Mouse (Mus musculus) activated CD4-positive, CD25-positive, alpha-beta regulatory T cell, adult 4 months (primary cell): ENCODE measurements around the gene Hmg20a. TPM values are rescaled to one million over a fixed set of nuclear protein-coding genes. Genes with fewer than 3 reads are reported as not detected.
A peak's percentile ranks its signal among the peaks of the same experiment; 100 is the strongest.

Source experiments
- ATAC-seq: one replicate; pipeline ENCODE4 v1.8.0; 2017
- polyA plus RNA-seq, 2 experiments: library from polyadenylated mRNA; unstranded; fragments of 100-300 nt; shearing (Covaris generic); gene quantifications; one replicate each; pipeline ENCODE4 v1.2.1; 2017

Gene Hmg20a
- polyA plus RNA-seq, 2 experiments from 2014 or later = 37.9 to 42.2 TPM

DNA sequence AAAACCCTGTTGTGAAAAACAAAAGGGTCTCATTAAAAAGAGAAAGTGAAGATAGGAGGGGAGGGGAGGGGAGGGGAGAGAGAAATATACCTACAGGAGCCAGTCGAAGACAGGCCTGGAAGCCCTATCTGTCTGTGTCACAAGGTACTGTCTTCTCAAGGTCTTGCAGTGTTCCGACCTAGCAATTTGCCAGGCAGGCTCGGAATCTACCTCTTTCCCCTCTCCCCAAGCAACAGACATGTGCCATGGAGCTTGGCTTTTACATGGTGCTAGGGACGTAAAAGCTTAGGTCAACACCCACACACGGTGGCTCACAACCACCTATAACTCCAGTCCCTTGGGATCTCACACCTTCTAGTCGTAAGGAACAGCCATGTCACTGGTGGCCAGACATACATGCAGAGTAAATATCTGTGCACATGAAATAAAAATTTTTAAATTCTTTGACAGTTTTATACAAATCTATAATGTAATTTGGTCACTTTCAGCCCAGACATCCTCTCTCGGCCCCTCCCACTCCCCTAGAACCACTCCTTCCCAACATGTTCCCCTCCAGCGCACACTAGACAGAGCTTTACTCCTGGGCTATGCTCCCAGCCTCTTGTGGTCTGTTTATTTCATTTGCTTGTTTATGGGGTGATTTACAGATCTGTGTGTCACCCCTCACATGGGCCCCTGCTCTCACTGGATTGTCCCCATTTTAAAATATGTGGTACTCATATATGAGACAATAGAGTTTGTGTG, 81.1 kb downstream of the Hmg20a start:
- ATAC-seq = no peak

GRCm38 (mm10) chr9:56500893-56501590, 82.6 kb downstream of the Hmg20a start:
- ATAC-seq = no peak

GRCm38 (mm10) chr9:56501721-56502542, 83.5 kb downstream of the Hmg20a start:
- ATAC-seq = no peak

DNA sequence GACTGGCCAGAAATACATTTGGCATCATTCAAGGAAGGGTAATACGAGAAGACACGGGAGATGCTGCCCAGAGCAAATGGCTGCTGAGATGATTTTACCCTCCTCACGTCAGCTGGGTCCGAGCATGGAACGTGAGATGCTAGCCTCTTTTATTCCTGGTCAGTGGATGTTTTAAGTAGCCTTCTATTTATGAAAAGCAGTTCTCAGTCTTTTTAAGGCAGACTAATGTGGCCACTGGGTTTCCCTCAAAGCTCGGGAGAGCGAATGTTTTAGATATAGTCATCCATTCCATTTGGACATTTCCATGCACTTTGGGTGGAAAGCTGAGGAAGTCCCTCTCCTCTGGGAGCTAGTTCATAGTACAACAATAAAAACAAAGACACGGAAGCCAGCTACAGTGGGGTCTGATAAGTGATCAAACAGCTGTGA, 84.1 kb downstream of the Hmg20a start:
- no peak for ATAC-seq

DNA sequence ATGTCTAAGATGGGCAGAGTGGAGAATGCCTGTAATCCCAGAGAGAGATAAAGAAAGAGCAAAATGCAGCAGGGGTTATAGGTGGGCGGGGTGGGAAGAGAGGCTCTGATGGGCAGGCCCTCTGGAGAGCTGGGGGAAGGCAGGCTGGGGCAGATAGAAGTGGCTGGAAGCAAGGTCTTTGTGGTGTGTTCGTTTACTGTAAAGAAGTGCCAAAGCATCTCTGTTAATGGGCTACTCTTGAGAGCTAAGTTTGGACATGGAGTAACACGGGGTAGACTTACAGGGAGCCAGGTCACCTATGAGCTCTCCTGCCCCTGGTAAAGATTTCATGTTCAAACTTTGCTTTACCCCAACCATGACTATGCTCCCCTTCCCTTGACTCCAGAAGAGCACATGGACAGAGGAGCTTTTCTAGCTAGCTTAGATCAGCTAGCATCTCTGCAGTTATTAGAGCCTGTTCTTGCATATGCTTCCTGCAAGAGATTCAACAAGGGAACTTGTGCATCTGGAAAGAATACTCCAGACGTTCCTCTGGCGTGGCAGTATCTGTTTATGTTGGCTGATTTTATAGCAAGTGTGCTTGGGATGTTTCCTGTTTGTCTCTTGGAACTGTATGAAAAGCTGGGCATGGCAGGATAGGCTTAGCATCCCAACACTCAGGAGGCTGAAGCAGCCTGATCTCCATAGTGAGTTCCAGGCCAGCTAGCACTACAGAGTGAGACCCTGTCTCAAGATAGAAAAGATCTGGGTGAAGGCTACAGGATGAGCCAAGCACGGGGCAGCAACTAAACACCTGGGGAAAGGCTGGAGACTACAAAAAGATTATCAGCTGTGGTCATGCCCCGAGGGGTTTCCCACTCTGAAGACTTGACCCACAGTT, 85.5 kb downstream of the Hmg20a start:
- no peak for ATAC-seq

GRCm38 (mm10) chr9:56504511-56504910, 86.1 kb downstream of the Hmg20a start:
- ATAC-seq = no peak

GRCm38 (mm10) chr9:56505083-56505792, 86.8 kb downstream of the Hmg20a start:
- ATAC-seq = no peak

DNA sequence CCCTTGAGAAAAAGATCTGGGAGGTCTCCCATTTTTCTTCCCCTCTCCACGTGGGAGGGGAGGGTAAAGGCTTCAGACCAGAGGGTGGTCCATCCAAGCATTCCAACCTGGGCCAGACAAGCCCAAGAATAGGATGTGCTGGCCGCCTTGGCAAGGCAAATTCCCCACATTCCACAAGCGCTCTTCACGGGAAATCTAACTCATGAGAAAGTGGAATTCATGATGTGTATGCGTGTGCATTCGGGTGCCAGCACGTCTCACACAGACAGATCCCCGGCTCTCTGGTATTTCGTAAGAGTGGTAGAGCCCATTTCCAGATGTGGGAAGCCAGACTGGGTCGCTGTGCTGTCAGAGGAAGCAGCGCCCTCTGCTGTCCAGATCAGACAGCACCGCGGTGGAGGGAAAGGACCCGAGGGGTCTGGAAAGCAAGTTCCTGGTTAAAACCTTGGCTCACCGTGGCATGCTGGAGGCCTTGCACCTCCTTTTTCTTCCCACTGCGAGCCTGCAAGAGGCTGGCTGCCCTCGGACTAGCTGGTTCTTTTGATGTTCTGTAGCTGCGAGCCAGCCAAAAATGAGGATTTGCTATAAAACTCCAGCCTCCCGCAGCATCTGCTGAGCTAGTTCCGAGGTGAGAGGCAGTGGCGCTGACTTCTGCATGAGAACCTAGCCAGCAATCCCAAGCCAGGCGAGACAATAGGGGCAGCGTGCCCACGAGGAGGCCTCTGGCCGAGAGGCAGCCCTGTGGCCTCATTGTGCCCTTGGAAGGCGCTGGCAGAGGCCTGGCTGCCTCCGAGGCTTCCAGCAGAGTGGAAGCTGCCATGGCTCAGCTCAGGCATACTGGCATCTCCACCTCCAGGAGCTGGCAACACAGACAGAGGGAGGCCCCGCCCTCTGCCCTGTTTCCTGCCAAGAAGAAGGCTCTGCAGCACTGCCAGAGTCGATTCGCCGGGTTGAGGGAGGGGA, 87.7 kb downstream of the Hmg20a start:
- peak; percentile 83 for ATAC-seq

DNA sequence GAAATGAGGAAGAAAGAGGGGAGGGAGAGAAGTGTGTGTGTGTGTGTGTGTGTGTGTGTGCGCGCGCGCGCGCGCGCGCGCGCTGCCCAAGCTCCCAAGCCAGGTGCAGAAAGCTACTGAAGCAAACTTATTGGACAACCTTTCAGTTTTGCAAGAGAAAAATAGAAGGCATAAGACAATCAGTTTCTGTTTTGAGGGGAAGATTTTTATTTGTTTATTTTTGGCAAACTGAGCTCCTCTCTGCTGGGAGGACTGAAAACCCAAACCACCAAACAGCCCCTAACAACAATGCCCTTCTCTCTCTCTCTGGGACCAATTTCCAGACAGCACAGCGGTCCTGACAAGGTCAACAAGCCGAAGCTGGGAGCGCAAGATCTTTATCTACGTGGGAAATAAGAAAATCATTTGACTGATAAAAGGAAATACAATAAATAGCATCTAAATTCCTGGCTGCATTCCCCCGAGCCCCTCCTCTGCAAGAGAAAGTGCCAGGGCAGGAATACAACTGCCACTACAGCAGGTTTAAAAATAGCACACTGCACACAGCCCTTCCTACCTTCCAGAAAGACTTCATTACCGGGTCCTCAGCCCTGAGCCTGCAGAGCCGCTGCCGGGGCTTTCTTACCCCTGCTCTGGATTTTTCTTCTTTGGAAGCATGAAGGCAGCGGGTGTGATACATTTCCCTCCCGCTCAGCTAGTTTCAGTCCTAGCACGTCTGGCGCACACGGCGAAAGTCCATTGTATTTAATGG, 88.7 kb downstream of the Hmg20a start:
- peak; percentile 13 for ATAC-seq

- ATAC-seq = no peak
These were observed 89.3 kb downstream of the Hmg20a start for GRCm38 (mm10) chr9:56507682-56508061.

- ATAC-seq = no peak
These were observed 90.5 kb downstream of the Hmg20a start for GRCm38 (mm10) chr9:56508835-56509451.

- ATAC-seq = no peak
These were observed 91.9 kb downstream of the Hmg20a start for GRCm38 (mm10) chr9:56510281-56510680.

- ATAC-seq = no peak
These were observed 94.1 kb downstream of the Hmg20a start for GRCm38 (mm10) chr9:56512486-56512885.

- ATAC-seq = no peak
These were observed 96.7 kb downstream of the Hmg20a start for GRCm38 (mm10) chr9:56515110-56515509.

GRCm38 (mm10) chr9:56516219-56516618, 97.8 kb downstream of the Hmg20a start:
- ATAC-seq = no peak

DNA sequence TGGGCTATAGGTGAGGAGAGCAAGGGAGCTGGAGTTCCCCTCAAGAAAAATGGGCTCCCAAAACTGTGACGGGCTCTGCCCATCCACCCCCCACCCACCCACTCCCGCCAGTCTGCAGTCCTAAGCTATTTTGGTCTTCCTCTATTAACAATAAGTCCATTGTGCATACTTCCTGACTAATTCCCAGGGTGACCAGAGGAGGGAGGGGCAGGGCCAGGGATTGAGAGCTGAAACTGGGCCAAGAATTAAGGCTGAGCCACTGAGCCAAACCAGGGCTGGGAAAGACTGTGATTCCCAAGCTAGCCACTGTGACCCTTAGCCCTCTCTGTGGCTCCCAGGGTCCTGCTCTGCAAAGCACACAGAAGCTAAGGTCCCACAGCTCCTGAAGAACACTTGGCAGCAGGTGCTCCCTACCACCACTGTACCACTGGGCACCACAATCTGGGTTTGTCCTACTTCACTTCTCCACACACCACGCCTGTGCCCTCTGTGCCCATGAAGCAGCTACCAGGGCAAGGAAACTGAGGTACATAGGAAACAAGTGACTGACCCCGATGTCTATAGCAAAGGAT, 98.4 kb downstream of the Hmg20a start:
- ATAC-seq = no peak

DNA sequence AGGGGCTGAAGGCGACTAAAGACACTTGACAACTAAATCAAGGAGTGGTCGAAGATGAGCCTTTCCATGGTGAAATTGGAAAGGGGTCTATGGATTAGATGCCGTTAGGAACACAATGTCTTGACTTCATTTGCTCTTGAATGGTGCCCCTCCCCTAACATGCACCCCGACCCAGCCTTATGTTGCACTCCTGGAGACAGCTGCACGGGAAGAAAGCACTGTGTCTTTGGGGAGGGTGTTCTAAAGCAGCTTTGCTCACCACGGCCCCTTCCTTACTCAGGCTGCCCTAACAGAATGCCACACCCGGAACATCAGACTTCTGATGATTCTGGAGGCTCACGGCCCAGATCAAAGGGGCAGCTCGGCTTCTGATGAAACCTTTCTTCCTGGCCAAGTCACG, 103.9 kb downstream of the Hmg20a start:
- no peak for ATAC-seq

DNA sequence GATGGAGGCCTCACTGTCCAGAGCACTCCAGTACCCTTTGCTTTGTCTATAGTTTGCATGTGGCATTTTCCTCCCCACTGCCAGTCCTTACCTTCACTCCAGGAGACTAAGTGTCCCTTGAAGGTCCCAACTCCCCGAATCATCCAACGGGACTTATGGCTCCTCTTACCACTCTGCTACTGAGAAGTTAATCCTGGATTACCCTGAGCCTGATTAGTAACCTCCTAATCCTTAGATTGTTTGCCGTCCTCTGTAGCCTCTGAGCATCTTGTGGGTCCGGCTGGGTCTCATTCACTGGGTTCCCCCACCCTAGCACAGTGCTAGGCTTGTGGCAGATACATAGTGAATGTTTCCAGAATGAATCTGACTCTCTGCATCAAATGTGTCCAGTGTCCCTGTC, 109.5 kb downstream of the Hmg20a start:
- no peak for ATAC-seq

GRCm38 (mm10) chr9:56531991-56532390, 113.6 kb downstream of the Hmg20a start:
- ATAC-seq = no peak
